Mouse (Mus musculus) layer of hippocampus, adult 18-20 months (tissue): ENCODE measurements around the gene Edem1. TPM values are rescaled to one million over a fixed set of nuclear protein-coding genes. Genes with fewer than 3 reads are reported as not detected.

Source experiments
- DNase-seq, 2 experiments: peaks; one replicate each; pipeline ENCODE4 v3.0.0; 2022; ENCODE audit warnings: low spot score in 2 of 2
- total RNA-seq, 2 experiments: library from RNA; stranded (reverse); gene quantifications; 2 replicates each; pipeline ENCODE4 v1.2.3; 2021

The Edem1 gene
- total RNA-seq, 2 experiments from 2014 or later, result 14.6 to 15.6 TPM

- DNase-seq, result no peak
Measured at GRCm38 (mm10) chr6:108871251-108871650, 42.8 kb downstream of the Edem1 start.

GRCm38 (mm10) chr6:108875344-108875743 lies 46.9 kb downstream of the Edem1 start:
- DNase-seq, result no peak

GRCm38 (mm10) chr6:108876052-108876451 lies 47.6 kb downstream of the Edem1 start:
- no peak for DNase-seq

- no peak for DNase-seq
Measured at GRCm38 (mm10) chr6:108876486-108876885, 48.0 kb downstream of the Edem1 start.

- no peak for DNase-seq
Measured at GRCm38 (mm10) chr6:108880368-108881013, 52.0 kb downstream of the Edem1 start.

- DNase-seq, result no peak
Measured at GRCm38 (mm10) chr6:108881074-108881473, 52.6 kb downstream of the Edem1 start.

- DNase-seq, result no peak
Measured at GRCm38 (mm10) chr6:108883826-108884225, 55.4 kb downstream of the Edem1 start.

- no peak for DNase-seq
Measured at GRCm38 (mm10) chr6:108884603-108885002, 56.2 kb downstream of the Edem1 start.

GRCm38 (mm10) chr6:108886346-108886745 lies 57.9 kb downstream of the Edem1 start:
- DNase-seq, result no peak

- no peak for DNase-seq
Measured at GRCm38 (mm10) chr6:108892589-108892988, 64.1 kb downstream of the Edem1 start.

GRCm38 (mm10) chr6:108895129-108895528 lies 66.7 kb downstream of the Edem1 start:
- no peak for DNase-seq

GRCm38 (mm10) chr6:108895976-108896375 lies 67.5 kb downstream of the Edem1 start:
- DNase-seq, result no peak

GRCm38 (mm10) chr6:108896525-108897087 lies 68.2 kb downstream of the Edem1 start:
- DNase-seq, result no peak

GRCm38 (mm10) chr6:108899231-108899630 lies 70.8 kb downstream of the Edem1 start:
- no peak for DNase-seq

- no peak for DNase-seq
Measured at GRCm38 (mm10) chr6:108902124-108902523, 73.7 kb downstream of the Edem1 start.

- DNase-seq, result no peak
Measured at GRCm38 (mm10) chr6:108903280-108903679, 74.8 kb downstream of the Edem1 start.

- no peak for DNase-seq
Measured at GRCm38 (mm10) chr6:108906539-108906938, 78.1 kb downstream of the Edem1 start.

Other genes starting within 250 kb of the Edem1 start
- 100 to 1,000 TPM; 119 to 123 TPM for gene Bhlhe40, start 168.0 kb upstream of the Edem1 start, total RNA-seq
- 100 to 1,000 TPM; 214 to 233 TPM for gene Arl8b, start 45.5 kb upstream of the Edem1 start, total RNA-seq